Mouse (Mus musculus): ENCODE measurements around the gene Arsk. TPM values are rescaled to one million over a fixed set of nuclear protein-coding genes. Genes with fewer than 3 reads are reported as not detected.
A peak's percentile ranks its signal among the peaks of the same experiment; 100 is the strongest.

Arsk gene
- polyA plus RNA-seq, 1 experiment = 3.3 TPM

DNA sequence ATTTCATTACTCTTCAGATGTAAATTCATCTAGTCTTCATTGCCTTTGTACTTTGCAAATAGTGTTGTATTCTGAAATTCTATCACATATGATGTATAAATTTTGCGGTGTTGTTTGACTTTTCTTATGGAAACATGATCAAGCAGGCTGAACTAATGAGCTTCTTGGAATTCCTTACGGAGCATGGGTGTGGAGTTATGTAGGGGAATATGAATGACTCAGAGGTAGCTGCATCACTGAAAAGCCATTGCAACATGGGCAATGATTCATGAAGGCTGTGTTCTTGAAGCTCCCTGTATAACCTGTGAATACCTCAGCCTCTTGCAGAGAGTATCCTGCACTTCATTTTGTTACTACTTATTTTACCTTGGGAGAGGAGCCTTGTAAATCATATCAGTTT lies 3.5 kb upstream of the Arsk start:
- H3K27me3 ChIP-seq (ENCODE audit: control insufficient read depth, insufficient read depth, low read length) = no peaks in the 10 kb centered on the region
- WGBS = 95% methylated on average over 2 of the region's 2 CpGs
- no peak overlapping the region for H3K27ac ChIP-seq (ENCODE audit: control insufficient read depth, insufficient read depth, low read length)
- no peak for DNase-seq
- H3K4me1 ChIP-seq (replicated peaks; ENCODE audit: control insufficient read depth, insufficient read depth, low read length) = no peaks in the 10 kb centered on the region
- no peak overlapping the region for H3K4me3 ChIP-seq (ENCODE audit: control insufficient read depth, insufficient read depth, low read length)
- H3K36me3 ChIP-seq (ENCODE audit: control insufficient read depth, insufficient read depth, low read length) = no peaks in the 10 kb centered on the region
- no peak for TF ChIP-seq CTCF (IDR thresholded peaks at IDR 0.05; ENCODE audit: borderline replicate concordance, control insufficient read depth, extremely low read depth, insufficient read depth, low read length, poor library complexity)
- no peak for TF ChIP-seq POLR2A (IDR thresholded peaks at IDR 0.05; ENCODE audit: control insufficient read depth, extremely low read depth, insufficient read depth, low read length, poor library complexity)

DNA sequence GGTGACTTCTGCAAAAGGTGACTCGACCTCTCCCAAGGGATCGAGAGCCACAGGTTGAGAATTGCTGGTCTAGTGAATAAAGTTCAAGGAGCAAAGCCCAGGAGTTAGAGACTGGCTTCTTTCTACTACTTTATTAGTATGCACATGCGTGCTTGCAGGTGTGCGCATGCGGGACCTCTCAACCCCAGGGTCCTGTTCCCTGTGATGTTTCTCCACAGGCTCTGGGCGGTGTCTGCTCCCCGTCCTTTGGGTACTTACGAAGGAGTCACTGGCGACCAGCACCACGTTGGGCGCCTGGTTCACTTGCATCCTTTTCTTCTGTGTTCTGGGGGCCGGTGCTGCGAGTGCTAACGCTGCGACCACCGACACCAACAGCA lies 356 bp downstream of the Arsk start:
- Histone ChIP-seq H3K4me1 (replicated peaks; ENCODE audit: control insufficient read depth, insufficient read depth, low read length) (no peaks in the 10 kb centered on the region), H3K4me3 (ENCODE audit: control insufficient read depth, insufficient read depth, low read length) (peak overlapping the region; percentile 80), H3K27ac (ENCODE audit: control insufficient read depth, insufficient read depth, low read length) (peak overlapping the region; percentile 3; the same call in 1 of the 2 replicates), H3K36me3 (ENCODE audit: control insufficient read depth, insufficient read depth, low read length) (no peaks in the 10 kb centered on the region), H3K27me3 (ENCODE audit: control insufficient read depth, insufficient read depth, low read length) (no peaks in the 10 kb centered on the region)
- WGBS = 2% methylated on average over 16 of the region's 16 CpGs
- no peak for DNase-seq
- TF ChIP-seq POLR2A (IDR thresholded peaks at IDR 0.05; ENCODE audit: control insufficient read depth, extremely low read depth, insufficient read depth, low read length, poor library complexity) (no peak), CTCF (IDR thresholded peaks at IDR 0.05; ENCODE audit: borderline replicate concordance, control insufficient read depth, extremely low read depth, insufficient read depth, low read length, poor library complexity) (no peak)

DNA sequence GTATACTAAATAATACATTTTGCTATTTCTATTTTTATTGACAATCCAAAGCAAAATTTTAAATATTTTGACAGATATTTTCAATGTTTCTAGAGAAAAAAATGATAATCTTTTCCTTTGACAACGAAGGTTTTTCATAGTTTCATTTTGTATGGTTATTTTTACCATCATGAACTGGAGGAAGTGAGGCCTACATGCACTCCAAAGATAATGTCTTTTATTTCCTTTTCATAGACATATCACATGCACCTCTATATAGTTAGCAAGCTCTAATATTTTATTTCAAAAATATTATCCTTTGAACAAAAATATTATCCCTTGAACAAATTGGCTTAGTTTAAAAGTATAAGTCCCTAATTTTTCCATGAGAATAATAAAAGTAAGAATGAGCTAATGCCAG lies 24.1 kb downstream of the Arsk start:
- H3K4me3 ChIP-seq (ENCODE audit: control insufficient read depth, insufficient read depth, low read length) = no peak overlapping the region
- H3K27ac ChIP-seq (ENCODE audit: control insufficient read depth, insufficient read depth, low read length) = no peak overlapping the region
- 5% methylated on average over 1 of the region's 1 CpGs for WGBS
- no peaks in the 10 kb centered on the region for H3K36me3 ChIP-seq (ENCODE audit: control insufficient read depth, insufficient read depth, low read length)
- no peak for TF ChIP-seq CTCF (IDR thresholded peaks at IDR 0.05; ENCODE audit: borderline replicate concordance, control insufficient read depth, extremely low read depth, insufficient read depth, low read length, poor library complexity)
- TF ChIP-seq POLR2A (IDR thresholded peaks at IDR 0.05; ENCODE audit: control insufficient read depth, extremely low read depth, insufficient read depth, low read length, poor library complexity) = no peak
- DNase-seq = no peak
- H3K27me3 ChIP-seq (ENCODE audit: control insufficient read depth, insufficient read depth, low read length) = no peaks in the 10 kb centered on the region
- H3K4me1 ChIP-seq (replicated peaks; ENCODE audit: control insufficient read depth, insufficient read depth, low read length) = no peaks in the 10 kb centered on the region

DNA sequence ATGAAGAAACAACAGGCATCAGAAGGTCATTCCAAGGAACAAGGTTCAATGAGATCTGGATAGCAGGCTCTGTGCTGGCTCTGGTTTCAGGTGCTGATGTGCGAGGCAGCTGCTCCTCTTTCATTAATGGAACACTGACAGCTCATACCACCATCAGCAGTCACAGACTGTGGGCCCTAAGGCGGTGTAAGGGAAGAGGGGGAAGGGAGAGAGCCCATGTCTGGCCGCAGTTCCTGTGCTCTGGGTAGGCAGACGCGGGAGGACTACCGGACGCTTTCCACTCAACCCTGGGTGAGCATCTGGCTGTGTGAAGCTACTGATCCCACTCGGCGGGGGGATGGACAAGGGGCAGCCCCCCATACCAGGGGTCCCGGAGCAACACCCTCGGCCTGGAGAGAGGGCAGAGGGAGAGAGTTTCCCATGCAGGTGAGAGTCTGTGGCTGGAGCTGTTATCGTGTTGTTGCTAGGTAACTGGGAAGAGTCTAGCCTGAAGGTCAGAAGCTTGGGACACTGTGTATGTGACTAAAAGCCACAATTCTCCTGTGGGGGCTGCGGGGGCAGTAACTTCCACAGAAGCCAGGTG lies 34.0 kb downstream of the Arsk start:
- DNase-seq = no peak
- no peaks in the 10 kb centered on the region for H3K4me1 ChIP-seq (replicated peaks; ENCODE audit: control insufficient read depth, insufficient read depth, low read length)
- H3K27me3 ChIP-seq (ENCODE audit: control insufficient read depth, insufficient read depth, low read length) = no peaks in the 10 kb centered on the region
- WGBS = 96% methylated on average over 13 of the region's 13 CpGs
- TF ChIP-seq CTCF (IDR thresholded peaks at IDR 0.05; ENCODE audit: borderline replicate concordance, control insufficient read depth, extremely low read depth, insufficient read depth, low read length, poor library complexity) (no peak), POLR2A (IDR thresholded peaks at IDR 0.05; ENCODE audit: control insufficient read depth, extremely low read depth, insufficient read depth, low read length, poor library complexity) (no peak)
- no peak overlapping the region for H3K4me3 ChIP-seq (ENCODE audit: control insufficient read depth, insufficient read depth, low read length)
- no peak overlapping the region for H3K27ac ChIP-seq (ENCODE audit: control insufficient read depth, insufficient read depth, low read length)
- H3K36me3 ChIP-seq (ENCODE audit: control insufficient read depth, insufficient read depth, low read length) = no peaks in the 10 kb centered on the region

DNA sequence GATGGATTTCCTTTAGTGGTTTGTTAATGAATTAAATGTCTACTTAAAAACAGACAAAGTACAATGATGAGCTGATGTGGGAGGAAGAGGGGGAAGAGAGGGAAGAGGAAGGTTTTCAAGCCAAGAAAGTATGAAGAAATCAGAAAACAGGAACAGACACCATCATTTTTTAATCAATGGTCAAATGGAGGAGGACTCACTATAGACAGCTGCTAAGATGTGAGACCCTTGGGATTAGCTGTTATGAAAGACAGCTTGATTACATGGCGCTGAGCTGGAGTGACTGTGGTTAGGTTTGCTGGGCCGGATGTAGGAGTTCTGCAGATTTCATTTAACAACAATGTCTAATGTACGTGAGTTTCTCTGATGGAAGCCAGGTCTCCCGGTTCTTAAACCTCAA lies 34.9 kb downstream of the Arsk start:
- 99% methylated on average over 4 of the region's 4 CpGs for WGBS
- Histone ChIP-seq H3K4me1 (replicated peaks; ENCODE audit: control insufficient read depth, insufficient read depth, low read length) (no peaks in the 10 kb centered on the region), H3K4me3 (ENCODE audit: control insufficient read depth, insufficient read depth, low read length) (no peak overlapping the region), H3K27ac (ENCODE audit: control insufficient read depth, insufficient read depth, low read length) (no peak overlapping the region), H3K27me3 (ENCODE audit: control insufficient read depth, insufficient read depth, low read length) (no peaks in the 10 kb centered on the region), H3K36me3 (ENCODE audit: control insufficient read depth, insufficient read depth, low read length) (no peaks in the 10 kb centered on the region)
- TF ChIP-seq POLR2A (IDR thresholded peaks at IDR 0.05; ENCODE audit: control insufficient read depth, extremely low read depth, insufficient read depth, low read length, poor library complexity) (no peak), CTCF (IDR thresholded peaks at IDR 0.05; ENCODE audit: borderline replicate concordance, control insufficient read depth, extremely low read depth, insufficient read depth, low read length, poor library complexity) (no peak)
- DNase-seq = no peak

DNA sequence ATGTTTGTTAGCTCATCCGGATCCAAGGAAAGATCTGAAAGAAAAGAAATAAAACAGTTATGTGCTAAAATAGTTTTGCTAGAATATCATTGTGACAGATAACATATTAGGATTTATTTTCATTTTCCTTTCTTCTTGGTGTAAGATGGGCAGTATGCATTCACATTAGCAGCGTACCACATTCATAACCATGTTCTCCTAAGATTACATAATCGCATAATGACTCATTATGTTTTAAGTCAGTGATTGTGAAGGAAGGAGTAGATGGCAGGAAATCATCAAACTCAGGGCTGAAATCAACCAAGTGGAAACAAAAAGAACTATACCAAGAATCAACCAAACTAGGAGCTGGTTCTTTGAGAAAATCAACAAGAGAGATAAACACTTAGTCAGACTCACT lies 35.9 kb downstream of the Arsk start:
- Histone ChIP-seq H3K4me1 (replicated peaks; ENCODE audit: control insufficient read depth, insufficient read depth, low read length) (no peaks in the 10 kb centered on the region), H3K36me3 (ENCODE audit: control insufficient read depth, insufficient read depth, low read length) (no peaks in the 10 kb centered on the region), H3K4me3 (ENCODE audit: control insufficient read depth, insufficient read depth, low read length) (no peak overlapping the region), H3K27me3 (ENCODE audit: control insufficient read depth, insufficient read depth, low read length) (no peaks in the 10 kb centered on the region), H3K27ac (ENCODE audit: control insufficient read depth, insufficient read depth, low read length) (no peak overlapping the region)
- DNase-seq = no peak
- TF ChIP-seq POLR2A (IDR thresholded peaks at IDR 0.05; ENCODE audit: control insufficient read depth, extremely low read depth, insufficient read depth, low read length, poor library complexity) (no peak), CTCF (IDR thresholded peaks at IDR 0.05; ENCODE audit: borderline replicate concordance, control insufficient read depth, extremely low read depth, insufficient read depth, low read length, poor library complexity) (no peak)
- WGBS = 97% methylated on average over 3 of the region's 3 CpGs

DNA sequence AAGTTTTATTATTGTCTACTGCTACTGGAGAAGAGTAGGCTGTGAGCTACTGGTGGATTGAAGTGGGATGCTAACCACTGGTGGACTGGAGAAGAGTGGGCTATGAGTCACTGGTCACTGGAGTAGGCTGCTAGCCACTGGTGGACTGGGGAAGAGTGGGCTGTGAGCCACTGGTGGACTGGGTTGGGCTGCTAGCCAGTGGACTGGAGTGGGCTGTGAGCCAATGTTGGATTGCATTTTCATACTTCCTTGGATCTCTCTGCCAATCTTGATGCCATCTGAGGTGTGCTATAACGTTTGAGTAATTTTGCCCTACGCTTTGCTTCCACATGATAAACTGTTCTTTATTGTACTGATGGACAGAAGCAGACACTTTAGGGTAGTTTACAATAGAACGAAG lies 36.3 kb downstream of the Arsk start:
- Histone ChIP-seq H3K36me3 (ENCODE audit: control insufficient read depth, insufficient read depth, low read length) (no peaks in the 10 kb centered on the region), H3K27me3 (ENCODE audit: control insufficient read depth, insufficient read depth, low read length) (no peaks in the 10 kb centered on the region), H3K27ac (ENCODE audit: control insufficient read depth, insufficient read depth, low read length) (no peak overlapping the region), H3K4me1 (replicated peaks; ENCODE audit: control insufficient read depth, insufficient read depth, low read length) (no peaks in the 10 kb centered on the region), H3K4me3 (ENCODE audit: control insufficient read depth, insufficient read depth, low read length) (no peak overlapping the region)
- DNase-seq = no peak
- TF ChIP-seq CTCF (IDR thresholded peaks at IDR 0.05; ENCODE audit: borderline replicate concordance, control insufficient read depth, extremely low read depth, insufficient read depth, low read length, poor library complexity) (no peak), POLR2A (IDR thresholded peaks at IDR 0.05; ENCODE audit: control insufficient read depth, extremely low read depth, insufficient read depth, low read length, poor library complexity) (no peak)
- WGBS = 93% methylated on average over 3 of the region's 3 CpGs

All from thymus, adult 2 months (tissue).